Mouse (Mus musculus) megakaryocyte, adult 5-6 weeks (primary cell): ENCODE measurements around the gene Lamtor2. TPM values are rescaled to one million over a fixed set of nuclear protein-coding genes. Genes with fewer than 3 reads are reported as not detected.

ENCODE experiments used
- ATAC-seq: 2 replicates; pipeline ENCODE4 v1.8.0; 2016; ENCODE audit warnings: mild to moderate bottlenecking, inconsistent platforms; ENCODE audit not compliant: poor library complexity, severe bottlenecking
- total RNA-seq, 2 experiments: library from RNA; stranded (forward) in 1 of 2; stranded (reverse) in 1 of 2; fragments of 153-499, 151-499 nt in 1 of 2; fragments of 221-1000, 200-1000 nt in 1 of 2; gene quantifications; 2 replicates each; pipeline versions ENCODE4 v1.2.3 to v1.2.4; 2015 to 2017

Lamtor2 gene
- total RNA-seq, 2 experiments from 2014 or later: 31.3 to 73.4 TPM

DNA sequence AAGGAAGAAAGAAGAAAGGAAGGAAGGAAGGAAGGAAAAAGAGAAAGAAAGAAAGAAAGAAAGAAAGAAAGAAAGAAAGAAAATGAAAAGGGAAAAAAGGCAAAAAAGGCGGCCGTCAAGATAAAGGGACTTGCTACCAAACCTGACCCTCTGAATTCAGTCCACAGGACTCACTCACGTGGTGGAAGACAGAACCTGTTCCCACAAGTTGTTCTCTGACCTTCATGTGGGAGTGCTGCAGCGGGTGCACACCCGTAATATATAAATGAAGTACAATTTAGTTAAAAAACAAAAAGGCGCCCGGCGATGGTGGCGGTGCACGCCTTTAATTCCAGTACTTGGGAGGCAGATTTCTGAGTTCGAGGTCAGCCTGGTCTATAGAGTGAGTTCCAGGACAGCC, 24.2 kb downstream of the Lamtor2 start:
- no peak for ATAC-seq

DNA sequence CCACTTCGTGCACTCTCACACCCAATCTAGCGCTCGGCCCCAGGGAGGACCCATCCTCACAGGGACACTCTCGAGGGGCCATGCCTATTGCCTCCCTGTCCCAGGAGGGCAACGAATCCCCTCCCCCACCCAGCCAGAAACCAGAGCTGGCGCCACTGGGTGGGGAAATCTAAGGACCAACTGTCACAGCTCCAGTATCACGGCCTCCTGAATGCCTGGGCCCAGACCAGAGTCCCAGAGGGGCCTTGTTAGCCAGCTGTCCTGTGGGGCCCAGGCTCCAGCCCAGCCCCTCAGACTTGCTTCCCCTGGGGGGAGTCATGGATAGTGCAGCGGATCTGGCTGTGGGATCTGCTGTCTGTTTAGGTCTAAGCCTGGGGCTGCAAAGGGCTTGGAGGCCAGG, 25.3 kb downstream of the Lamtor2 start:
- no peak for ATAC-seq

DNA sequence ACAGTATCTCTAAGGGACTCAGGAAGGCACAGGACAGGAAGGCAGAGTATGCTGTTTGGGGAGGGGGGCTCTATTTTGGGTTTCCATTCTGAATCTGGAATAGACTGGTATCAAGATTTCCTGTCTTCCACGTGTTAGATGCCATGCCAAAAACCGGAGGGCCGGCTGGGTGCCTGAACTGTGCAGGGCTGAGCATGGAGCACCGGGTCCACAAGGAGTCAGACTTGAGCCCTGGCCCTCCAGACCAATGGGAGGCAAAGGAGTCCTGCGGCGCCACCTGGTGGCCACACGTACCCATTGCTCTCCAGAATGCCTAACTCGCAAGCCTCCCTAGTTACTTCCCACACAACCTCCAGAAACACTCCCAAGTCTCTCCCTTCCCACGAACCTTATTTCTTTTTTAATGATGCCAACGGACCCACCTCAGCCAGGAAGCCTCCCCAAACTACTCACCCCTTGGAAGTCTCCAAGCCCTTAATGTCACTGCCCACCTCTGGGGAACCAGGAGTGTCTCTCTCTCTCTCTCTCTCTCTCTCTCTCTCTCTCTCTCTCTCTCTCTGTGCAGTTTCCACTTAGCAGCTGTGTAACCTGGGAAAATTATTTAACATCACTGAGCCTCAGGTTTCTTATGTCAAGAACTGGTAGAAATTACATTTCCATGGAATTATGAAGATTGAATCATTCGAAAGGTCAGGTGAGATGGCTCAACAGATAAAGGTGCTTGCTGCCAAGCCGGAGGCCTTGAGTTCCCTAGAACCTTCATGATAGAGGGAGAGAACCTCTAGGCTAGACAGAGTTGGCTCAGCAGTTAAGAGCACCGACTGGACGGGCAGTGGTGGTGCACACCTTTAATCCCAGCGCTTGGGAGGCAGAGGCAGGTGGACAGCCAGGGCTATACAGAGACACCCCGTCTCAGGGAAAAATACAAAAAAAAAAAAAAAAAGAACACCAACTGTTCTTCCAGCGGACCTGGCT, 26.4 kb downstream of the Lamtor2 start:
- ATAC-seq: peak; percentile 92

DNA sequence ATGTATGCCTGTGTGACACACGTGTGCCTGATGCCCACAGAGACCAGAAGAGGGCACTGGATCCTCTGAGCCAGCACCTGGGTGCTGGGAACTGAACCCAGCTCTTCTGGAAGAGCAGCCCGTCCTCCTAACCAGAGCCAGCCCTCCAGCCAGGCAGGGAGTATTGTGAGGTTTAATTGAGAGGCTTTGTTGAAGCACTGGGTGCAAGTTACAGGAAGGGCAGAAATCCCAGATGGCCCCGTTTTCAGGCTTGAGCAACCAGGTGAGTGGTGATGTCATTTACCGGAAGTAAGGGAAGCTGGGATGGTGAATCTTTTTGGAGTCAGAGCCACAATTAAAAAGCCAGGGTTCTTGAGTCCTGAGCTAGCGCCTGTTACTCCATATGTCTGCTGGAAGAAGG, 27.9 kb downstream of the Lamtor2 start:
- ATAC-seq: no peak

DNA sequence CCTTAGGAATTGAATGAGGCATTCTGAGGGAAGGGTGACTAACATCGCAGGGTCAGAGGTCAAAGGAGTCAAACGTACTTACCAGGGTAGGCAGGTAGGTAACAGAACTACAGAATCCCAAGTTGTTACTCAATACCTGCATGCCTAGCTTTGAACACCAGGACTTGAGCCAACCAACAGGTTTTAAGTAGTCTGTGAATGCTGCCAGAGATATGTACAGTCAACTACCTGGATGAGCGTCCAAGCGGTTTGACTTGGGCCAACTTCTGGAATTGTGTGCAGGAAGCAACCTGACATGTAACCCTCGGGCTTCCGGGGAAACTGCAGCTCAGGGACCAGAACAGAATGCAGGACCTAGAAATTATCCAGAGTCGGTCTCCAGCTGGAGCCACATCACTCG, 29.8 kb downstream of the Lamtor2 start:
- ATAC-seq: no peak

DNA sequence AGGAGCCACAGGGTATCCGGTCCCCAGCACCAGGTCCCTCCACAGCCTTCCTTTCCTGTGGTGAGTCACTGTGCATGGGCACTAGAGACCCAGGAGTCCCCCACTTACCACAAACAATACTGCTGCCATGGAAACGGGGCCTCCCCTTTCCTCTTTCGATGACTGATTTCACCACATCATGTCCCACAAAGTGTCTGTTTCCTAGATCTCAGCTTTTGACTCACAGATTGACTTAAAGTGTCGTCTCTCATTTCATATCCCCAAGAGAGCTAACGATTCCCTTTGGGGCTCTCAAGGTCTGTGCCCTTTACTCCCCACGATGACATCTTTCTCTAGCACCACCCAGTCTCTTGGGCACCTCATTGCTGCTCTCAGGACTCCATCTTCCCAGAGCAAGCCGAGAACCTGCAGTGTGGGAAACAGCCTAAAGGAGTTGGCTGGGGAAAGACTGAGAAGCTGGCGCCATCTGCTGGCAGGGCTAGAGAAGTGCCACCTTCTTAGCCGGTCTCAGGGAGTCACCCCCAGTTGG, 31.0 kb downstream of the Lamtor2 start:
- peak; percentile 74 for ATAC-seq

DNA sequence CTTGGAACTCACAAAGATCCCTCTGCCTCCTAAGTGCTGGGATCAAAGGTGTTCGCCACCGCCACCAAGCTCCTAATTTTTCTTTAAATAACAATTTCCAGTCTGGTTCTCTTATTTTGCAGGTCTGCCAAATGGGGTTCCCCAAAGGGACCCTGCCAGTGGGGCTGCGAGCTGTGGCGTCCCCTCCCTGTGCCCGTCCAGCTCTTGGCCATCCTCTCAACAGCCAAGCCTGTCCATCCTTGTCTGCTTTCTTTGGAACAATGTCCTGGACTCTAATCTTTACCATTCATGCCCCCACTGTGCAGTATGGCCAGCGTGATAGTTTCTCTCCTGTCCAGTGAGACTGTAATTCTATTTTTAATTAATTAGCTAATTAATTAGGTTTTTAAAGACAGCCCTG, 31.7 kb downstream of the Lamtor2 start:
- ATAC-seq: no peak

DNA sequence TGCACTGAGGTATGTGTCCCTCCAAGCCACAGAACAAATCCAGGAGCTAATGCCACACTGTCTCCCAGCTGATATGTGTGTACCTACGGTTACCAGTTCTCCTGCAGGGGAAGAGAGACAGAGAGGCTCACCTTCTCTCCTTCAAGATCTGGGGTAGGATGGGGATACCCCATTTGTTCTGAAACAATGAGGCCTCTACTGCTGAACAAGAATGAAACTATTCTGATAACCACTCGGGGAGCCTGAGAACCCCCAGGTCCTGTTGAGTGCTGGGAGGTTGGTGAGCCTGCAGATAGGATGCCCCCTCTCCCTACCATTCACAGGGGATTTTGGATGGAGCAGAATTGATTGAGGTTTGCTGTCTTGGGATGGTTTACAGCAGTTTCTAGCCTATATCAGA, 32.8 kb downstream of the Lamtor2 start:
- ATAC-seq: no peak

DNA sequence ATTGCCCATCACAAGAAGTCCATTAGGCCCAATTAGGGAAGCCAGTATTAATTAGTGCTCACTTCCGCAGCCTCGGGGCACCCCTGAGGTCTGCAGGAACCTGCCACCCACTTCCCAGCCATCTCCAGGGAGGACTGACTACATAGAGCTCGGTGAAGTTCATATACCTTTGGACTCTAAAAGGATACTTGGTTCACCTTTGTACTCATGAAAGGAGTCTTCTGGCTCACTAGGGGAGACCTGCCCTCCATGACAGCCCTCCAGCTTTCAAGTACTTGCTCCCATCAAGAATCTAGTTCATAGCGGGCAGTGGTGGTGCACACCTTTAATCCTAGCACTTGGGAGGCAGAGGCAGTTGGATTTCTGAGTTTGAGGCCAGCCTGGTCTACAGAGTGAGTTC, 34.5 kb downstream of the Lamtor2 start:
- ATAC-seq: no peak

DNA sequence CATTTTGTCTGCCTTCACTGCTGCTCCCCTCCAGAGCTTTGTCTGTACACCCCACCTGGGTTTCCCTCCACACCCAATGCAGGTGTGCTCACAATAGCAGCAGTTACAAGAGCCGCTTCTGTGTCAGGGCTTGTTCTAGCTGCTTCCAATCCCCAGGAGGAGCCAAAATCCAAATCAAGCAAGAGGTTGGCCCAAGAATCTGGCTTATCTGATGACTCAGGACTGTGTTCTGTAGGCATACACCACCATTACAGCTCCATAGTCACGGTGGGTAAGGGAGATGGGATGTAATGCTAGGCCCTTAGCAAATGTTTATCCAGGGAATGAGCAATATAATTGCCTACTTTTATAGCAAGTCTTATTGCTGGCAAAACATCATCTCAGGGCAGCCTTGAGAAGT, 36.5 kb downstream of the Lamtor2 start:
- ATAC-seq: no peak

DNA sequence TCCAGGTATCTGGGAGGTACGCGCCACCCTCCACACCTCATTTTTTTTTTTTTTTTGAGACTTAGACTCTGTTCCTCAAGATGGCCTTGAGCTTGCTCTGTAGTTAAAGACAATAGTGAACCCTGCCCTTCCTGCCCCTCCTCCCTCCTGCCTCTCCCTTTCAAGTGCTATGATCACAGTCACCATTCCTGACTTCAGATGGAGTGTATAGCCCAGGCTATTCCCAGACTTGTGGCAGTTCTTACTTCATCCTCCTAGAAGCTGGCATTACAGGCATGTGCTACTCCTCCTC, 37.8 kb downstream of the Lamtor2 start:
- ATAC-seq: no peak

DNA sequence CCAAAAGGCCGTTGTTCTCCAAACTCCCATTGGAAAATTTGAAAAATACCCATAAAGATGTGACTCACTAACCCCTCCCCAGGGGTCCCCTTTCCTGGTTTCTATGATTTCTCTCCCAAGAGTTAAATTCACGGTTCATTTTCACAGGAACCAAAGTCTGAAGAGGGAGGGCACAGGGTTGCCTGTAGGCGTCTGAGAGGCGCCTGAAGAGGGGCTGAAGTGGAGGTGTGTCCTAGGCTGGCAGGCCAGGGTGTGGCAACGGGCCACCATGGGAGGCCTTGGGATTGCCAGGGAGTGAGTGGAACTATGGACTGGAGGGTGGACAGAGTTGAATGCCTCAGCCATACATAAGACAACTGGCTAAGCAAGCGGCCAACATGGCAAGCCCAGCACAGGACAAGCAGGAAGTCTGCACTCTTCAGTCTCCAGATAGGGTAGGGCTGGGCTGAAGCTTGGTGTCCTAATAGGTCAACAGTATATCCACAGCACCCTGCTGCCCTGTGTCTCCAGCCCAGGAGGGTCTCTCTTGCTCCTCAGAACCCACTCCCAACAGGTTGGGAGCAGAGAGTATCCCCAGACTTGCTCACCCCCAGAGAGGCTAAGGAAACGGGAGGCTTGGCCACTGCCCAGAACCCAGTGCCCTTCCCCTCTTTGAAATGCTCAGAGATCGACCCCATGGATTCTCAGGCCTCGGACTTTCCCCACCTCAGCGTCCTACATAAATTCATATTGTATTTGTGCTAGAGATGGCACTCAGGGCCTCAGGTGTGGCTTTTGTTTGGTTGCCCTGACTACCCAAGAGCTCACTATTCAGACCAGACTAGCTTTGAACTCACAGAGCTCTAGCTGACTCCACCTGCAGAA, 38.4 kb downstream of the Lamtor2 start:
- ATAC-seq: no peak

DNA sequence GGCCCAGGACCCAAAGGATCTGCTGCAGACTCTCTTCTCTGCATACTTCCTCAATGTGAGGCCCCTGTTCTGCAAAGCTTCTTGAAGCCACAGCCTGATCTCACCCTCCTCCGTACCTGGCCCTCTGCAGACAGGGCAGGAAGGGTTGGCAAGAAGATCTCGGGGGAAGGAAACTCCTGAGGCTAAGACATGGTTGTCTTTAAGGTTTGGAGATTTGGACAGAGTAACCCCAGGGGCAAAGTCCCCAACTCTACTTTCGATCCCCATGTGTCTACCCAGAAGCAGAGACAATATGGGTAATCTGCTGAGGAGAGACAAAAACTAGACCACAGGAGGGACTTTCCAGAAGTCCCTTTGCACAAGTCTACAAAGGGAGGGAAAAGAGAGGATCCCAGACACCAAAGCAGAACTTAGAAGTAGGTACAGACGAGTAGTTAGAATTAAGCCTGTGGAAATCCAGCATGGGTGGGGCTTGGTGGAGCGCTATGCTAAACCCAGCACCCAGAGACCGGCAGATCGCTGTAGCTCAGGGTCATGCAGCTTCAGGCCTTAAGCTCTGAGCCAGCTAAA, 39.2 kb downstream of the Lamtor2 start:
- ATAC-seq: no peak

DNA sequence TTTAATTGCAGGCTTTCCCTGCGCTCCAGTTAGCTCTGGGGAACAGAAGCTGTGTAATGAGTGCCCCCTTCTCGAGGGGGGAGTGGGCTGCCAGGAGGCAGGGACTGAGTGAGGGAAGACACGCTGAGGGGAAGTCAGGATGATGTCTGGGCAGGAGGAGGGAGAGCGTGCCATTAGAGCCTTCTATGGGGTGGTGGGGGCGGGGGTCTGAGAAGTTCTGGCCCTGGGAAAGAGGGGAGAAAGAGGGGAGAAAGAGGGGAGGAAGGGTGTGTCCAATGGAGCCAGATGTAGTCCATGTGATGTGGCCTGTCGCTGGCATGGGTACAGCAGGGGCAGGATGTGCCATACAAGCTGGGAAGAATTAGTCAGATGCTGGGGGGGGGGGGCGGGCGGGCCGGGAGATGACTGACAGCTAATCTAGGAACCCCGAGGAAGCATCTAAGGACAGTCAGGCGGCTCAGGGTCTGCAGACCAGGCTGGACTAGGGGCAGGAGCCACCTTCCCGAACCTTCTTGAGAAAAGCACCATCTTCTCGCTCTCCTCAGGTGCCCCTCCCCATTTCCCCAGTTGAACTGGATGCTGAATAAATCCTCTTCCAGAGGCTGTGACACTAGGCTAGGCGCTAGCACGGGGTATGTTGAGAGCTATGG, 39.9 kb downstream of the Lamtor2 start:
- ATAC-seq: no peak

DNA sequence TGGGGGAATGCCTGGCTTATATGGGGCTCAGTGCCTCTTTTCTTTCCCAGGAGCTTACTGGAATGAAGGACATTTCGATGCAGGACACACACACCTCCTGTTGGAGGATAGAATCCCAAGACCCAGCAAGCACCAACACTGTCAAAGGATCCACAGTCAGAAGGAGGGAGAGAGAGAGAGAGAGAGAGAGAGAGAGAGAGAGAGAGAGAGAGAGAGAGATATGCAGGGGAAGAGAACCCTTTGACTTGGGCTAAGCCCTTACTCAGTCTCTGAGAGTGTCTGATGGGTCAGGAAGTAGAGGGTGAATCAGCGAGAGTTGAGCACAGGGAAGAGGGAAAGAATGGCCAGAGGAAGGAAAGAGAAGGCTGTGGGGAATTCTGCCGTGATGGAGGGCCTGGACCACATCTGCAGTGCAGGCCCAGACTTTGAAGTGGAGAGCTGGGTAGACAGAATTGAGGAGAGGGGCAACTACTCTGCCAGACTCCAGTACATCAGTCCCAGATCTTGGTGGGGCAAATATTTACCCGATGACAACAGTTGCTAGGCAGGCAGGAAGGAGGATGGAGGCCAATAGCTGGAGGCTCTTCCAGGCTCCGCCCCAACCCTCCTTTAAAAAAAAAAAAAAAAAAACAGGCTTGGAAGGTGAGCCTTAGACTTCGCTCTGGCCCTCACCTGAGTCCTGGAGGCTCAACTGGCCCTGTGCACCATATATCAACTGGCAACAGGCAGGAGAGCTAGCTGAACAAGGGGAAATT, 40.6 kb downstream of the Lamtor2 start:
- no peak for ATAC-seq

DNA sequence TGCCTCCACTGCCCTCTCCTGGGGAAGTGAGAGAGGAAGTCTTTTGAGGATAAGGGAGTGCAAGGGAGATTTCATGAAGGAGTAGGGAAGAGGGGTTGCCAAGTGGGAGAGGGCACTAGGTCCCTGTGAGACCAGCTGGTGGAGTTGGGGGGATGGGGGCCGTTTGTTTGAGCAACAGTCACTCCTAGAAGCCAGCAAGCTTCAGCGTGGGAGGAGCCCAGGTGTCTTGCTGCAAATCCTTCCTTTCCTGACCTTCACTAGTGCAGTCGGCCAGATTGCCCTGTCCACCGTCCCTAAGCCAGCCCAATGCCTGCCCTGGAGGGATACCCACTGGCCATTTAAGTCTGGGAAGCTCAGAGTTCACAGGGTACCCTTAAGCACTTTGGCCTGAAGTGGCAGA, 41.3 kb downstream of the Lamtor2 start:
- no peak for ATAC-seq

DNA sequence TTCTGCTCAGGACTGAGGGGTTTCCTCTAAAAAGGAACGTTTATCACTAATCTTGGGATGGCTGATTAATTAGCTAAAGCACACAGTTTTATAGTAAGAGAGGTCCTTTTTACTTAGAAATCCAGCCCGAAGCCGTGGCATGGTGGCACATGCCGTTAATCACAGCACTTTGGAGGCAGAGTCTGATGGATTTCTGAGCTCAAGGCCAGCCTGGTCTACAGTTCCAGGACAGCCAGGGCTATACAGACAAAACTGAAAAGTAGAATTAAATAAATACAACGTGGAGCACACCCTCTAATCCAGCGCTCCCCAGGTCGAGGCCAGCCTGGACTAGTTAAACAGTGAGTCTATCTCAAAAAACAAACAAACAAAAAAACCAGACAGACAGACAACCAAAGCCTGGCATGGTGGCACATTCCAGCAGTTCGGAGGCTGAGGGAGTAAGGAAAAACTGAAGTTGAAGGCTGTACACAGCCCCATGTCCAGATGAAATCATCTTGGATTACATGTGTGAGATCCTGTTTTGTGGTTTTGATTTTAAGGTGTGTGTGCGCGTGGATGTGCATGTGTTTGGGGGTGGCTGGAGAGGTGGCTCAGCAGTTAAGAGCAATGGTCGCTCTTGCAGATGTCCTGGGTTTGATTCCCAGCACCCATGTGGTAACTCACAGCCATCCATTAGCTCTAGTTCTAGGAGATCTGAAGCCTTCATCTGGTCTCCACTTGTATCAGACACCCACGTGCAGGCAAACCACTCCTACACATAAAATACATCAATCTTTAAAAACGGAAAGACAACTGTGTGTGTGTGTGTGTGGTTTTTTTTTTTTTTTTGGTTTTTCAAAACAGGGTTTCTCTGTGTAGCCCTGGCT, 42.2 kb downstream of the Lamtor2 start:
- no peak for ATAC-seq

DNA sequence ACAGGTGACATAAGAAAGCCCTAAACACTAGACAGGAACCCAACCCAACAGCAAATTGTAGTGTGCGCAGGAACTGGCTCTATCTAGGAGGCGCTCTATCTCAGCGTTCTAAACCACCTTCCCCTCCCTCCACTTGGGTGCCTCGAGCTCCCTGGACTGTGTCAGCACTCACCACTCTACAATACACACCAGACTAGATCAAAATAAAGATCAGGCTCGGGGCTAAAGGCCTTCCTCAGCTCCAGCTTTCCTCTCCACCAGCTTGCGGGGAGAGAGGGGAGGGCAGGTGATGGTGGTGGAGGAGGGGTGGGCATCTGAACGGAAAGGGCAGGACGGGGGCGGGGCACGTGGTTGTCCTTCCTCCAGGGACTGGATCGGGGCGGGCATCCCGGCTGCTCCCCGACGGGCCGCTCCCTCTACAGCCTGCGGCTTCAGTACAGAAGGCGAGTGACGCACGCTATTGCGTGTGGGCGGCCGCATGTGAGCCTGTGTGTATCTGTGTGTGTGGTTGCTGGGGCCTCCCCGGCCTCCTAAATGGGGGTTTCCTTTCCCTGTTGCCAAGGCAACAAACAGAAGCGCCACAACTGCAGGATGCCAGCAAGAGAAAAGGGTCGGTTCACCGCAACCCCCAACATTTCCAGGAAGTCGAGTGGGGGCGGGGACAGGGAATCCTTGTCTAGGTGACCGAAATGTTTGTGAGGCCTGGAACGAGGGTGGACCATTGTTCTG, 43.0 kb downstream of the Lamtor2 start, which contains the start of gene Lmna:
Lmna (minus strand) TSS at position 265 of the 729 bp plus-strand sequence.
- peak; percentile 92 for ATAC-seq
